Mouse (Mus musculus): ENCODE data around the gene 4921536K21Rik. TPM values are rescaled to one million over a fixed set of nuclear protein-coding genes. Genes with fewer than 3 reads are reported as not detected.

The 4921536K21Rik gene
- polyA plus RNA-seq, 1 experiment = 0.77 TPM

DNA sequence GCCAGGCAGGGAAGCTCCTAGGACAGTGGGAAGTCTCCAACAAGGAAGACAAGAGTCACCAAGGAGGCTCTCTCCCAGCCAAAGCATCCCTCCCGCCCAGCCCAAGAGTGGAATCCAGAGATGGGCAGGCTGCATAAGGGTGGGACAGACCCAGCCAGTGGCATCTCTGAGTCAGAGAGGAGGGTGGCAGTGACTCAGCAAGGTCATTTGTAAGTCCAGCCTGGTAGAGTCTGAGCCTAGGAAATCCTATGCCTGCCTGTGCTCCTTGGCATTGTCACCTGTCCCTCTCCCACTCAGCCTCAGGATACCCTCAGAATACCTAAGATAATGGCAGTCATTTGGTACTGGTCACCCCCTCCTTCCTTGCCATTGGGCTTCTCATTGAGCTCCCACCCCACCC, 10.5 kb upstream of the 4921536K21Rik start:
- no peak for TF ChIP-seq POLR2A (IDR thresholded peaks at IDR 0.05; ENCODE audit: borderline replicate concordance, control insufficient read depth, low read depth, low read length)
- WGBS = 80% methylated on average over 1 of the region's 1 CpGs
- Histone ChIP-seq H3K27ac (ENCODE audit: control insufficient read depth, insufficient read depth, low read depth, low read length, poor library complexity) (no peak overlapping the region), H3K4me3 (replicated peaks; ENCODE audit: control insufficient read depth, low read depth, low read length) (no peak overlapping the region), H3K4me1 (ENCODE audit: control insufficient read depth, insufficient read depth, low read length) (no peaks in the 10 kb centered on the region; the same call in 1 of the 2 replicates)

DNA sequence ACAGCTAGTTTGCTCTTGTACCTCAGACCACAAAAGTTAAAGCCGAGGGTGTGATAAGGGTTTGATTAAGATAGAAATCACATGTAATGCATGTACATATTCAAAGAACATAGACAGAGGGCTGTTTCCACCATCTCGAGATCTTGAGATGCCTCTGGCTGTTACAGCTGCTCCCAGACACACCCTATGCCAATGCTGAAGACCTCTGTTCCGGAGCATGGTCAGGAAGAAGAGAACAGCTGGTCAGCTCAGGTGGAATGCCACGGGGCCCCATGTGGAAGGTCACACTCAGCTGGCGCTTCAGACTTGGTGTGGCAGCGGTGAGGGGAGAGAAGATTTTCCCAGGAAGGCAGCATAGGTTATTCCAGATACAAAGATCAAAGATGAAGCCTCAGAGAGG, 9.8 kb upstream of the 4921536K21Rik start:
- no peak for TF ChIP-seq POLR2A (IDR thresholded peaks at IDR 0.05; ENCODE audit: borderline replicate concordance, control insufficient read depth, low read depth, low read length)
- no peak for TF ChIP-seq CTCF (IDR thresholded peaks at IDR 0.05; ENCODE audit: control insufficient read depth, insufficient read depth, low read length)
- H3K4me1 ChIP-seq (ENCODE audit: control insufficient read depth, insufficient read depth, low read length) = no peaks in the 10 kb centered on the region; the same call in 1 of the 2 replicates
- H3K27ac ChIP-seq (ENCODE audit: control insufficient read depth, insufficient read depth, low read depth, low read length, poor library complexity) = no peak overlapping the region
- 74% methylated on average over 6 of the region's 6 CpGs for WGBS
- no peak overlapping the region for H3K4me3 ChIP-seq (replicated peaks; ENCODE audit: control insufficient read depth, low read depth, low read length)

GRCm38 (mm10) chr11:3903046-3903445, 8.1 kb upstream of the 4921536K21Rik start:
- 45% methylated on average over 5 of the region's 5 CpGs for WGBS

GRCm38 (mm10) chr11:3902516-3902915, 7.6 kb upstream of the 4921536K21Rik start:
- H3K4me1 ChIP-seq (ENCODE audit: control insufficient read depth, insufficient read depth, low read length) = no peaks in the 10 kb centered on the region; the same call in 1 of the 2 replicates
- H3K4me3 ChIP-seq (replicated peaks; ENCODE audit: control insufficient read depth, low read depth, low read length) = no peak overlapping the region
- TF ChIP-seq POLR2A (IDR thresholded peaks at IDR 0.05; ENCODE audit: borderline replicate concordance, control insufficient read depth, low read depth, low read length) = no peak
- no peak for TF ChIP-seq CTCF (IDR thresholded peaks at IDR 0.05; ENCODE audit: control insufficient read depth, insufficient read depth, low read length)
- WGBS = 85% methylated on average over 3 of the region's 3 CpGs
- H3K27ac ChIP-seq (ENCODE audit: control insufficient read depth, insufficient read depth, low read depth, low read length, poor library complexity) = no peak overlapping the region

More at GRCm38 (mm10) chr11:3903046-3903445, 8.1 kb upstream of the 4921536K21Rik start:
- no peak overlapping the region for H3K27ac ChIP-seq (ENCODE audit: control insufficient read depth, insufficient read depth, low read depth, low read length, poor library complexity)
- TF ChIP-seq CTCF (IDR thresholded peaks at IDR 0.05; ENCODE audit: control insufficient read depth, insufficient read depth, low read length) (no peak), POLR2A (IDR thresholded peaks at IDR 0.05; ENCODE audit: borderline replicate concordance, control insufficient read depth, low read depth, low read length) (no peak)
- H3K4me3 ChIP-seq (replicated peaks; ENCODE audit: control insufficient read depth, low read depth, low read length) = no peak overlapping the region
- no peaks in the 10 kb centered on the region; the same call in 1 of the 2 replicates for H3K4me1 ChIP-seq (ENCODE audit: control insufficient read depth, insufficient read depth, low read length)

- WGBS = 84% methylated on average over 6 of the region's 6 CpGs
- H3K4me1 ChIP-seq (ENCODE audit: control insufficient read depth, insufficient read depth, low read length) = no peaks in the 10 kb centered on the region; the same call in none of the 2 replicates
- H3K4me3 ChIP-seq (replicated peaks; ENCODE audit: control insufficient read depth, low read depth, low read length) = no peak overlapping the region
- TF ChIP-seq POLR2A (IDR thresholded peaks at IDR 0.05; ENCODE audit: borderline replicate concordance, control insufficient read depth, low read depth, low read length) (no peak), CTCF (IDR thresholded peaks at IDR 0.05; ENCODE audit: control insufficient read depth, insufficient read depth, low read length) (no peak)
- no peak overlapping the region for H3K27ac ChIP-seq (ENCODE audit: control insufficient read depth, insufficient read depth, low read depth, low read length, poor library complexity)
Observed at GRCm38 (mm10) chr11:3900296-3900695, 5.4 kb upstream of the 4921536K21Rik start.

DNA sequence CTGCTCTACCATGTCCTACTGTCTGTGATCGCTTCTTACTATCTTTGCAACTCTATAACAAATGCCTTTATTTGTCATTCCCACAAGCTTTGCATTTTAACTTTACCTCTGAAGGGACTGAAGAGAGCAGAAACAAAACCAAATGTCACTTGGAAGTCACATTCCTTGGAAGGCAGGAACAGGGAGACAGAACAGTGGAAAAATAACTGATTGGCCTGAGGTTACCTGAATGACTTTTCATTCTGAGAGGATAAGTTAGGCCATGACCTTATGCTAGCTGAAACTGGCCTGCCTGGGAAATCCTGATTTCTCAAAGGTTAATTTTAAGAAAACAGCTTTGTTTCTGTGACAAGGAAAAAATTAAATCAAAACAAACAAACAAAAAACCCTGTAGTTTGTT, 1.0 kb upstream of the 4921536K21Rik start:
- 70% methylated on average over 1 of the region's 1 CpGs for whole genome bisulfite sequencing

GRCm38 (mm10) chr11:3895458-3895857, 560 bp upstream of the 4921536K21Rik start:
- no peak for TF ChIP-seq CTCF (IDR thresholded peaks at IDR 0.05; ENCODE audit: control insufficient read depth, insufficient read depth, low read length)
- no peak for TF ChIP-seq POLR2A (IDR thresholded peaks at IDR 0.05; ENCODE audit: borderline replicate concordance, control insufficient read depth, low read depth, low read length)
- under 1% methylated on average over 10 of the region's 10 CpGs for WGBS
- no peaks in the 10 kb centered on the region; the same call in 1 of the 2 replicates for H3K4me1 ChIP-seq (ENCODE audit: control insufficient read depth, insufficient read depth, low read length)
- H3K27ac ChIP-seq (ENCODE audit: control insufficient read depth, insufficient read depth, low read depth, low read length, poor library complexity) = no peak overlapping the region
- H3K4me3 ChIP-seq (replicated peaks; ENCODE audit: control insufficient read depth, low read depth, low read length) = no peak overlapping the region

More for the DNA sequence above, 1.0 kb upstream of the 4921536K21Rik start:
- H3K4me1 ChIP-seq (ENCODE audit: control insufficient read depth, insufficient read depth, low read length) = no peaks in the 10 kb centered on the region; the same call in 1 of the 2 replicates
- no peak overlapping the region for H3K4me3 ChIP-seq (replicated peaks; ENCODE audit: control insufficient read depth, low read depth, low read length)
- no peak overlapping the region for H3K27ac ChIP-seq (ENCODE audit: control insufficient read depth, insufficient read depth, low read depth, low read length, poor library complexity)
- TF ChIP-seq CTCF (IDR thresholded peaks at IDR 0.05; ENCODE audit: control insufficient read depth, insufficient read depth, low read length) (no peak), POLR2A (IDR thresholded peaks at IDR 0.05; ENCODE audit: borderline replicate concordance, control insufficient read depth, low read depth, low read length) (no peak)

DNA sequence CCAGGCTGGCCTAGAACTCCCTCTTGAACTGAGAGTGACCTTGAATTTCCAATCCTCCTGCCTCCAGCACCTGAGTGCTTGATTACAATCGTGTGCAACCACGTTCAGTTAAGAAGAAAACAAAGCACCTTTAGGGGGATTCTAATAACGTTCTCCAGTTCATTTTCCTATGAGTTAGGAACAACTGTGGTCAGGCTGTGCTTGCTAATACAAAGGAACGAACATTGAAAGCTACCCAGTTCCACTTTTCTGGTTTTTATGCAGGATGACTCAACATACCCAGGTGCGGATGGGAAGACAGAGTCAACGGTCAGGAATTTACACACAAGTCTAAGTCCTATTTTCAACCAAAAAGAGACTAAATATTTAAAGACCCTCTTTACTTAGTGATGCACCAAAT, 928 bp downstream of the 4921536K21Rik start:
- Histone ChIP-seq H3K27ac (ENCODE audit: control insufficient read depth, insufficient read depth, low read depth, low read length, poor library complexity) (no peak overlapping the region), H3K4me3 (replicated peaks; ENCODE audit: control insufficient read depth, low read depth, low read length) (no peak overlapping the region), H3K4me1 (ENCODE audit: control insufficient read depth, insufficient read depth, low read length) (no peaks in the 10 kb centered on the region; the same call in 1 of the 2 replicates)
- WGBS = 60% methylated on average over 6 of the region's 6 CpGs
- TF ChIP-seq CTCF (IDR thresholded peaks at IDR 0.05; ENCODE audit: control insufficient read depth, insufficient read depth, low read length) = no peak
- TF ChIP-seq POLR2A (IDR thresholded peaks at IDR 0.05; ENCODE audit: borderline replicate concordance, control insufficient read depth, low read depth, low read length) = no peak

GRCm38 (mm10) chr11:3887331-3887730, 7.6 kb downstream of the 4921536K21Rik start:
- no peak for TF ChIP-seq POLR2A (IDR thresholded peaks at IDR 0.05; ENCODE audit: borderline replicate concordance, control insufficient read depth, low read depth, low read length)
- TF ChIP-seq CTCF (IDR thresholded peaks at IDR 0.05; ENCODE audit: control insufficient read depth, insufficient read depth, low read length) = no peak
- Histone ChIP-seq H3K4me3 (replicated peaks; ENCODE audit: control insufficient read depth, low read depth, low read length) (no peak overlapping the region), H3K27ac (ENCODE audit: control insufficient read depth, insufficient read depth, low read depth, low read length, poor library complexity) (no peak overlapping the region), H3K4me1 (ENCODE audit: control insufficient read depth, insufficient read depth, low read length) (no peaks in the 10 kb centered on the region)
- WGBS = 64% methylated on average over 5 of the region's 5 CpGs
